Mouse (Mus musculus): ENCODE results near the gene Ctsa. TPM values are rescaled to one million over a fixed set of nuclear protein-coding genes. Genes with fewer than 3 reads are reported as not detected.
"Not testable (repeated sequence)": the region's sequence is repeated elsewhere in the genome, so short reads cannot be mapped to it uniquely, and the experiment has no call there.

Ctsa gene
- polyA plus RNA-seq, 1 experiment from 2014 or later = 103 TPM

DNA sequence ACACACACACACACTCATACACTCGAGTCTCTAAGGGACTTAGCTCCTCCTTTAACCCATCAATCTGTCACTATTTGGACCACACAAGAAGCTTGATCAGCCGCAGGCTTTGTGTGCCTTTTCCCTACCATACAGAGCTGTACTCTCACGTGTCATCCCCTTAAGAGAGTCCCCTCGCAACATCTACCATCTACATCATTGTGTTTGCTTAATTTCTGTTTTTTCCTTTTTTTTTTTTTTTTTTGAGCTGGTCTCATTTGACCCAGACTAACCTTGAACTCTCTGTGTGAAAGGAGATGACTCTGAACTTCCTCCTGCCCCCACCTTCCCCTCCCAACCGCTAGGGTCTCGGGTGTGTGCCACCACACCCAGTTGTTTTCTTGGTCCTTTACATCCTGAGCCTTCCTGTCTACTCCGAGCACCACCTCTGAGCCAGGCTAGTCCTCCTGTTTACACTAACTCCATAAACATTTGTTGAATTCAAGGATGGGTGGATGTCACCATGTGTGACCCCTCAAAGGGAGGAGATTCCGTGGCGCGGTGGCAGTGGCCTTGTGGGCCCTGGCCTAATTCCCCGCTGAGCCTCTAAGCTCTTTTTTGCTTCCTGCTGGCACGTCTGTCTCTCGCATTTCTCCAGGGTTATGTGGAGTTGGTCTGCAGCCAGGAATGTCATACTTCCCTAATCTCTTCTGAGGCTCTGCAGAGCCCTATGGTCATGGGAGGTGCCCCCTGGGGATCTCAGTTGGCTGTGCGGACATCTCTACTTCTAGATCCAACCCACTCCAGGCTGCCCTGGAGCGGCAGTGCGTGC lies 34.3 kb downstream of the Ctsa start:
- Histone ChIP-seq H3K9me3 (peaks cover 8% of the 10 kb centered on the region; the same call in 1 of the 2 replicates), H3K4me3 (replicated peaks) (no peak overlapping the region), H3K36me3 (no peaks in the 10 kb centered on the region), H3K9ac (replicated peaks) (no peak overlapping the region), H3K4me1 (replicated peaks) (peaks cover 5% of the 10 kb centered on the region; the same call in 1 of the 2 replicates), H3K27me3 (no peaks in the 10 kb centered on the region), H3K27ac (no peak overlapping the region), H3K4me2 (no peak overlapping the region)
- no peak for ATAC-seq (ENCODE audit: insufficient number of reproducible peaks, insufficient read depth, low FRiP score, low TSS enrichment, low read depth)
- WGBS = 61% methylated on average over 16 of the region's 16 CpGs

DNA sequence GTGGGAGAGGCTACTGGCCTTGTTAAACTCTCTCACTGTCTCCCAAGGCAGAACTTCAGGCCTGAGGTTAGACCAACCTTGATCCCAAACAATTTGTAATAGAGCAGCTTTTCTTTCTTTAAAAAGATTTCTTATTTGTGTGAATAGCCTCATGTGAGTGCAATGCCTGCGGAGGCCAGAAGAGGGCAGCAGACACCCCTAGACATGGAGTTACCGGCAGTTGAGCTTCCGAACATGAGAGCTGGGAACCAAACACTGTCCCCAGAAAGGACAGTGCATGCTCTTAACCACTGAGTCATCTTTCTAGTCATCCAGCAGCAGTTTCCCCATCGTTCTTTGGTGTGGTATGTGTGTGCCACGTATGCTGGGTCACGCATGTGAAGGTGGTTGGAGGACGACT lies 34.9 kb downstream of the Ctsa start:
- Histone ChIP-seq H3K4me2 (no peak overlapping the region), H3K9ac (replicated peaks) (no peak overlapping the region), H3K9me3 (peaks cover 8% of the 10 kb centered on the region; the same call in 1 of the 2 replicates), H3K27me3 (no peaks in the 10 kb centered on the region), H3K4me1 (replicated peaks) (no peaks in the 10 kb centered on the region), H3K27ac (no peak overlapping the region), H3K4me3 (replicated peaks) (no peak overlapping the region), H3K36me3 (no peaks in the 10 kb centered on the region)
- ATAC-seq (ENCODE audit: insufficient number of reproducible peaks, insufficient read depth, low FRiP score, low TSS enrichment, low read depth) = no peak
- 91% methylated on average over 7 of the region's 7 CpGs for WGBS

DNA sequence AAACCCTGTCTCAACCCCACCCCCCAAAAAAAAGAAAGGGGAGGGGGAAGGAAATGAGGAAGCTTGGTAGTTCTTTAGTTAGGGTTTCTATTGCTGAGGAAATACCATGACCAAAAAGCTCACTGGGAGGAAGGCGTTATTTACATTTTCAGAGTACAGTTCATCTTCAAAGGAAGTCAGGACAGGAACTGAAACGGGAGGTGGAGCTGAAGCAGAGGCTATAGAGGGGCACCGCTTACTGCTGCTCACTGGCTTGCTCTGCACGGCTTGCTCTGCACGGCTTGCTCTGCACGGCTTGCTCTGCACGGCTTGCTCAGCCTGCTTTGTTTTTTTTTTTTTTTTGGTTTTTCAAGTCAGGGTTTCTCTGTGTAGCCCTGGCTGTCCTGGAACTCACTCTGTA lies 35.8 kb downstream of the Ctsa start:
- Histone ChIP-seq H3K9ac (replicated peaks) (no peak overlapping the region), H3K4me3 (replicated peaks) (no peak overlapping the region), H3K36me3 (no peaks in the 10 kb centered on the region), H3K27me3 (no peaks in the 10 kb centered on the region), H3K9me3 (peaks cover 8% of the 10 kb centered on the region; the same call in 1 of the 2 replicates), H3K4me1 (replicated peaks) (no peaks in the 10 kb centered on the region), H3K4me2 (no peak overlapping the region), H3K27ac (no peak overlapping the region)
- no peak for ATAC-seq (ENCODE audit: insufficient number of reproducible peaks, insufficient read depth, low FRiP score, low TSS enrichment, low read depth)
- WGBS = 74% methylated on average over 7 of the region's 7 CpGs

DNA sequence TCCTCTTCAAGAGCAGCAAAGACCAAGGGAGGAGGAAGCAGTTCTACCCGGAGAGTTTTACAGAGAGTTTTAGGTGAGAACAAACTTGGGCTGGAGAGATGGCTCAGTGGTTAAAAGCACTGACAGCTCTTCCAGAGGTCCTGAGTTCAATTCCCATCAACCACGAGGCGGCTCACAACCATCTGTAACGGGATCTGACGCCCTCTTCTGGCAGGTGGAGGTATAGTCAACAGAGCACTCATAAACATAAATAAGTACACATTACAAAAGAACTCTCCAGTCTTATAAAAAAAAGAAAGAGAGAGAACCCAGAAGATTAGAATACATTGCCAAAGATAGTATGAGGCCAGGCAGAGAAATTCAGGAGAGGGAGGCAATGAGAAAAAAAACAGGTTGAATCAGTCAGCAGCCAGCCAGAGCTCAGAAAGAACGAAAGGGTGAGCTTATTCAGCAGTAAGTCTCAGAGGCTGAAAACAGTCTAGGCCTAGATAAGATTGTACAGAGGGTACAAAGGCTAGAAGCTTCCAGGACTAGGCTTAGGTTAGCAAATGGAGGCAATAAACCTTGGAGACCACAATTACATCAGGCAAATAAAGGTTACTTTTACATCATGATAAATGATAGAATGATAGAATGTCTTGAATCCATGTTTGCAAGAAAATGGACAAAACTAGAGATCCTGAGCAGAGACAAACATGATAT lies 39.1 kb downstream of the Ctsa start:
- Histone ChIP-seq H3K9ac (replicated peaks) (no peak overlapping the region), H3K4me2 (no peak overlapping the region), H3K4me3 (replicated peaks) (no peak overlapping the region), H3K4me1 (replicated peaks) (peaks cover 14% of the 10 kb centered on the region; the same call in 1 of the 2 replicates), H3K36me3 (no peaks in the 10 kb centered on the region), H3K27me3 (no peaks in the 10 kb centered on the region), H3K9me3 (peaks cover 8% of the 10 kb centered on the region; the same call in 1 of the 2 replicates), H3K27ac (no peak overlapping the region)
- 58% methylated on average over 6 of the region's 6 CpGs for WGBS
- ATAC-seq (ENCODE audit: insufficient number of reproducible peaks, insufficient read depth, low FRiP score, low TSS enrichment, low read depth) = no peak

DNA sequence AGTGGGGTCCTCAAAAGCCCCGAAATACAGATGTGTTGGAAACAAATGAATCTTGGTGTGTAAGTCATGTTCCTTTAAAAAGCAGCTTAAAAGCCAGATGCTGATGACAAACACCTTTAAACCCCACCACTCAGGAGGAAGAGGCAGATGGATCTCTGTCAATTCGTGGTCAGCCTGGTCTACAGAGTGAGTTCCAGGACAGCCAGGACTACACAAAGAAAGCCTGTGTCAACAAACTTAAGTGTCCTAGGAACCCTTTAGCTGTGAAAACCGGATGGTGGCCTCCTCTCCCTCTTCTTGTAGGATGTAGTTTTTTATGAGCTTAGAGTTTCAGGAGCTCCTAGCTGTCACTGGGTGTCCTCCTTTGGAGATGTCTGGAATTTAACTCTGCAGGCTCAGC lies 40.9 kb downstream of the Ctsa start:
- peaks cover 27% of the 10 kb centered on the region for H3K4me1 ChIP-seq (replicated peaks)
- no peaks in the 10 kb centered on the region for H3K9me3 ChIP-seq
- WGBS = 57% methylated on average over 3 of the region's 3 CpGs
- H3K4me2 ChIP-seq = no peak overlapping the region
- H3K4me3 ChIP-seq (replicated peaks) = no peak overlapping the region
- H3K27ac ChIP-seq = no peak overlapping the region
- H3K9ac ChIP-seq (replicated peaks) = no peak overlapping the region
- peaks cover 5% of the 10 kb centered on the region for H3K36me3 ChIP-seq
- no peaks in the 10 kb centered on the region for H3K27me3 ChIP-seq
- ATAC-seq (ENCODE audit: insufficient number of reproducible peaks, insufficient read depth, low FRiP score, low TSS enrichment, low read depth) = no peak

DNA sequence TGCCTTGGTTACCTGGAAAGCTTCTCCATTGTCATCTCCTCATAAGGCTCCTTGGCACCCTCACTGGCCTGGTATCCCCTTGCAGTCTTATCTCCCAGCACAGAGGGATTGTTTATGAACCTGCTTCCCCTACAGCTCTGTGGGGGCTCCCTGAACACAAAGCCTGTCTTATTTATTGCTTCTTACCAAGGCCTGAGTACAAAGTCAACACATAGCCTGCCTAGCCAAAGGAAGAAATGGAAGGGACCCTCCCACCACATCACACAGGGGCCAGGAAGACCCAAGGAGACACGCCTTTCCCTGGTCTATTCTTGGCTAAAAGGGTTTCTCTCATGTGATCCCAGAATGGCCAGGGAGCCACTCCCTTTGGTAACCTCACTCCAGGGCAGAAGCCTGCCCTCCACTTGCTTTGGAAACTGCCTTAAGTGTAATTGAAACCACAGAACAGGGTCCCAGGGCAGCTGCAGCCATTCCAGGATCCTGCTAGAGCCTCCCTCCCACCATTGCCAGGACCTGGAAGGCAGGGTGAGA lies 41.6 kb downstream of the Ctsa start:
- no peak overlapping the region for H3K4me3 ChIP-seq (replicated peaks)
- peaks cover 5% of the 10 kb centered on the region for H3K36me3 ChIP-seq
- no peak overlapping the region for H3K4me2 ChIP-seq
- peak overlapping the region; percentile 56; the same call in 1 of the 2 replicates for H3K27ac ChIP-seq
- no peaks in the 10 kb centered on the region for H3K9me3 ChIP-seq
- WGBS = 44% methylated on average over 1 of the region's 1 CpGs
- H3K4me1 ChIP-seq (replicated peaks) = peaks cover 27% of the 10 kb centered on the region
- H3K9ac ChIP-seq (replicated peaks) = no peak overlapping the region
- no peaks in the 10 kb centered on the region for H3K27me3 ChIP-seq
- ATAC-seq (ENCODE audit: insufficient number of reproducible peaks, insufficient read depth, low FRiP score, low TSS enrichment, low read depth) = no peak

DNA sequence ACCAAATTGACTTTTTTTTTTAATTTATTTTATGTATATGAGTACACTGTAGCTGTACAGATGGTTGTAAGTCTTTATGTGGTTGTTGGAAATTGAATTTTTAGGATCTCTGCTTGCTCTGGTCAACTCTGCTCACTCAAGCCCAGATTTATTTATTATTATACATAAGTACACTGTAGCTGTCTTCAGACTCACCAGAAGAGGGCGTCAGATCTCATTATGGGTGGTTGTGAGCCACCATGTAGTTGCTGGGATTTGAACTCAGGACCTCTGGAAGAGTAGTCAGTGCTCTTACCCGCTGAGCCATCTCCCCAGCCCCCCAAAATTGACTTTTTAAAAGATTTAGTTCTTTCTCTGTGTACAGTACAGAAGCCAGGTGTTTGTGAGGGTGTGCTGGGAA lies 43.0 kb downstream of the Ctsa start:
- H3K9ac ChIP-seq (replicated peaks) = not testable (repeated sequence)

DNA sequence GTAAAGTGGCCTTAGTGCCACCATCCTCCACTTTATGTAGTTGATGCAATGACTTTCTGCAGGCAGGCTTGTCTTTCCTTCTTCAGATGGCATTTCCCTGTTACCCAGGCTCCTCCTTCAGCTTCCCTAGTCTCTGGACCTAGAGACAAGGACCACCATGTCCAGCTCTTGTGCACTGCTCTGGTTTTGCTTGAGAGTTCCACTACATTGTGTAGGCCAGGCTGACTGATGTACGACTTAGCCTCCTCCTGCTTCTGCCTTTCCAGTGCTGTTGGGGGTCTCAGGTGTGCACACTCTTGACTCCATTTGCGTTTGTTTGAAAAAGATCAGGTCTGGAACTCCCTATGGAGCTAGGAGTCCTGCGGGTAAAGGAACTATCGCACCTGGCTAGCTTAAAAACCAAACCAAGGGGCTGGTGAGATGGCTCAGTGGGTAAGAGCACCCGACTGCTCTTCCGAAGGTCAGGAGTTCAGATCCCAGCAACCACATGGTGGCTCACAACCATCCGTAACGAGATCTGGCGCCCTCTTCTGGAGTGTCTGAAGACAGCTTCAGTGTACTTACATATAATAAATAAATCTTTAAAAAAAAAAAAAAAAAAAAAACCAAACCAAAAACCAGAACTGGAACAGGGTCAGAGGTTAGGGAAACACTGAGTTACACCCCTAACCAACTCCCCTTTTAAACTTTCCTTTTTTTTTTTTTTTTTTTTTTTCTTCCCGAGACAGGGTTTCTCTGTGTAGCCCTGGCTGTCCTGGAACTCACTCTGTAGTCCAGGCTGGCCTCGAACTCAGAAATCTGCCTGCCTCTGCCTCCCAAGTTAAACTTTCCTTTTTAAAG lies 44.9 kb downstream of the Ctsa start:
- ATAC-seq (ENCODE audit: insufficient number of reproducible peaks, insufficient read depth, low FRiP score, low TSS enrichment, low read depth); H3K36me3 ChIP-seq; H3K27ac ChIP-seq; H3K27me3 ChIP-seq; H3K9me3 ChIP-seq; H3K9ac ChIP-seq (replicated peaks): not testable (repeated sequence)
- Histone ChIP-seq H3K4me1 (replicated peaks) (peaks cover 35% of the 10 kb centered on the region), H3K4me3 (replicated peaks) (peak overlapping the region; percentile 87), H3K4me2 (peak overlapping the region; percentile 88)
- 75% methylated on average over 11 of the region's 11 CpGs for WGBS

More for the DNA sequence above, 43.0 kb downstream of the Ctsa start:
- WGBS = 51% methylated on average over 2 of the region's 2 CpGs
- not testable (repeated sequence) for H3K4me2 ChIP-seq; H3K36me3 ChIP-seq; H3K27me3 ChIP-seq; H3K9me3 ChIP-seq; H3K4me3 ChIP-seq (replicated peaks); H3K27ac ChIP-seq; ATAC-seq (ENCODE audit: insufficient number of reproducible peaks, insufficient read depth, low FRiP score, low TSS enrichment, low read depth)
- H3K4me1 ChIP-seq (replicated peaks) = peaks cover 33% of the 10 kb centered on the region

DNA sequence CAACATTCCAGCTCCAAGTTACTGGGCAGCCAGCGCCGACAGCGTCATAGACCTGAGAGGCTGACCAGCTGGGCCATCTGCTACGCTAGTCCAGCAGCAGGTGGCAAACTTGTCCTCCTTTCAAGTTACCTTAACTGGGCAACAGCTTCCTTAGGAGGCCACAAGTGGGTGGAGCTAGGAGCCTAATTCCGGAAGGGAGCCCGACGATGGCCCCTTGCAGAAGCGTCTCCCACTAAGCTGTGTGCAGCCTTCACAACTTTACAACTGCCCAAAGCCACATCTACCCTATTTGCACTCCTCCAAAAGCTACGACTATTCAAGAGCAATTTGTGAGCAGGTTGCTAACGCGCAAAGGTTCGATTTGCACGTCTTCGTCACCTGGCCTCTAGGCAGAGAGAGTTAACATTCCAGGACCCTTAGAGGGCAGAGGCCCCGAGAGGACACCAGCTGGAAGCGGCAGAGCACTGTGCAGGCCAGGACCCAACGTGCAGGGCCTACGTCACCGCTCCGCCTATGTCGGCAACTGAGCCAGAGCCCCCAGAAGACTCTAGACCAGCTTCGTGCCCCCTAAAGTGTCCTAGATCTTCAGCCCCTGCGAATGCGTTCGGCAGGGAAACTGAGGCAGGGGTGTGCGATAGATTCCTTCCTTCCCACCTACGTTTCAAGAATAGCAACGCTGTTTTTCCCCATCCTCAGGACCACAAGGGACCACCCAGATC lies 46.0 kb downstream of the Ctsa start:
- WGBS = 3% methylated on average over 28 of the region's 28 CpGs
- H3K4me3 ChIP-seq (replicated peaks) = peak overlapping the region; percentile 87
- H3K36me3 ChIP-seq = peaks cover 18% of the 10 kb centered on the region
- H3K4me1 ChIP-seq (replicated peaks) = peaks cover 35% of the 10 kb centered on the region
- no peaks in the 10 kb centered on the region for H3K27me3 ChIP-seq
- H3K4me2 ChIP-seq = peak overlapping the region; percentile 88
- H3K9me3 ChIP-seq = no peaks in the 10 kb centered on the region
- peak overlapping the region; percentile 99 for H3K9ac ChIP-seq (replicated peaks)
- peak overlapping the region; percentile 100 for H3K27ac ChIP-seq
- peak; percentile 54 for ATAC-seq (ENCODE audit: insufficient number of reproducible peaks, insufficient read depth, low FRiP score, low TSS enrichment, low read depth)

DNA sequence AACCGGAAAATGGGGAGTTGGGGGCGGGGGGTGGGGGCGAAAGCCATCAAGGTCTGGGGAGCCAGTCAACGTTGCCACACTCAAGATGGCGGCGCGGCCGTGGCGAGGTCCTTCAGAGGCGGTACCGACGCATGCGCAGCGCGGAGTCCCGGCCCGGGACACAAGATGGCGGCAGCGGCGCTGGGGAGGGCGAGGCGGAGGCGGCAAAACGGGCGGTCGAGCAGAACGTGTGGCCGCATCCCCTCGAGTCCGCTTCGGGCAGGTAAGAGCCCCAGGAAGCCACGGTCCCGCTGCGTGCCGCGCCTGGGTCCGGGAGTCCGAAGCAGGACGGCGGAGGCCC lies 46.5 kb downstream of the Ctsa start, which contains the start of gene Pcif1:
TSS of gene Pcif1 (plus strand) at position 77 of the 340 bp plus-strand sequence.
- peak within 1 kb of the TSS; percentile 99 for H3K9ac ChIP-seq (replicated peaks)
- H3K36me3 ChIP-seq = peaks cover 23% of the 10 kb centered on the region
- peak within 1 kb of the TSS; percentile 87 for H3K4me3 ChIP-seq (replicated peaks)
- H3K27ac ChIP-seq = peak within 1 kb of the TSS; percentile 100
- H3K9me3 ChIP-seq = no peaks in the 10 kb centered on the region
- peak; percentile 72 for ATAC-seq (ENCODE audit: insufficient number of reproducible peaks, insufficient read depth, low FRiP score, low TSS enrichment, low read depth)
- H3K4me1 ChIP-seq (replicated peaks) = peaks cover 31% of the 10 kb centered on the region
- WGBS = 0% methylated on average over 36 of the region's 40 CpGs
- no peaks in the 10 kb centered on the region for H3K27me3 ChIP-seq
- H3K4me2 ChIP-seq = peak within 1 kb of the TSS; percentile 88

Data from limb, embryonic 12.5 days (tissue).